Mouse (Mus musculus) retina, postnatal 1 day (tissue): ENCODE measurements around the gene Tomm5.
A peak's percentile ranks its signal among the peaks of the same experiment; 100 is the strongest.
"Not testable (repeated sequence)": the region's sequence is repeated elsewhere in the genome, so short reads cannot be mapped to it uniquely, and the experiment has no call there.

Source experiments
- DNase-seq: peaks from one replicate; pipeline ENCODE4 v3.0.0-alpha.2; 2012

The Tomm5 gene

DNA sequence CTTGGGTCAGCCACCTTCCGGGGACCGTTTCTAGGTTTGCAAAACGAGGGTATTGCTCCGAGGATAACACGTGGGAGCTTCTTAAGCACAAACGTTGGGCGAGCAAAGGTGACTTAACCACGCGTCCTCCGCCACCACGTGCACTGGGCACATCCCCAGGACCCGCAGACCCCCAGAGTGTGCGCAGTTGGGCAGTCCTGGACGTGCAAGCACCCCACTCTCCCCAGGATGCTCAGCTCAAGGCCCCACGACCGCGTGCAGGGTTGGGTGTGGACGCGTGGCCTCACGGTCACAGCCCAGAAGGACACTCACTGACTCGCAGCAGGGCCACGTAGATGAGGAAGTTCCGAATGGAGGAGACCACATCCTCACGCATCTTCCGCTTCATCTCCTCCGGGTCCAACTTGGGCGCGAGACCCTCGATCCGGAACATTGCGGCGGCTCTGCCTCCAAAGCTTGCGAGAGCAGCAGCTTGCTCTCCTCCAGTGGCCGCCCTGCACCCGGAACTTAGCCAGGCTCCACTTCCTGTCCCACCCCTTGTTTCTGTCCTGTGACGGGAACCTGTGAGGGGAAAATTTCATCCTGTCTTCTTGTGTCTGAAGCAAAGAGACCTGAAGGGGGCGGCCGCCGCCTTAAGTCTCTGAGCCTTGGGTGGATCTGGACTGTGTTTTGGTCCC lies at the start of gene Tomm5:
Gene Tomm5 (minus strand): TSS at position 514 of the 677 bp plus-strand sequence.
- peak; percentile 96 for DNase-seq

DNA sequence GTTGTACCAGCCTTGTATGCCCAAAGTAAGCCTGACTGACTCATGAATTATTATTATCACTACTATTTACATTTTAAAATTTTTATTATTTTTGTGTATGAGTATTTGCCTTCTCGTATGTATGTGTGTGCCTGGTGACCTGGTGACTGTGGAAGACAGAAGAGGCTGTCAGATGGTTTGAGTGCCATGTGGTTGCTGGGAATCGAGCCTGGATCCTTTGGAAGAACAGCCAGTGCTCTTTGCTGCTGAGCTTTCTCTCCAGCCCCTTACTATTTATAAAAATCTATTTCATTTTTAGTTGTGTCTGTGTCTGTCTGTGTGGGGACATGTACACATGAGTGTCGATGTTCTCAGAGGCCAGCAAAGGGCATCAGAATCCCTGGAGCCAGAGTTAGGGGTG lies 48.5 kb upstream of the Tomm5 start:
- no peak for DNase-seq

DNA sequence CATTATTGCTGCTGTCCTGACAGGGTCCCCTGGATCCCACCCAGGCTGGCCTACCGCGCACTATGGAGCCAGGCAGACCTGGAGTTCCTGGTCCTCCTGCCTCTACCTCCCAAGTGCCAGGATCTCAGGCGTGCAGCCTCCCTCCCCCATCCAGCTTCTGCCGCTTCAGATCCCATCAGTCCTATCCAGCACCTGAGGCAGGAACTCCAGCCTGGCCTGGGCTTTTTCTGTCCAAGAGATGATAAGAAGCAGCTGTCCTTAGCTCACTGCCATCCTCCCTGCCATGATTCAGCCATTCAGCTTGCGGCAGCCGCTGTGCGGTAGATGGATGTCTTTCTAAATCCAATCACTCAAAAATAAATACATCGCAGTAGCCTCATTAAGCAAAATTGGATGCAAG lies 35.1 kb upstream of the Tomm5 start:
- peak; percentile 57 for DNase-seq

DNA sequence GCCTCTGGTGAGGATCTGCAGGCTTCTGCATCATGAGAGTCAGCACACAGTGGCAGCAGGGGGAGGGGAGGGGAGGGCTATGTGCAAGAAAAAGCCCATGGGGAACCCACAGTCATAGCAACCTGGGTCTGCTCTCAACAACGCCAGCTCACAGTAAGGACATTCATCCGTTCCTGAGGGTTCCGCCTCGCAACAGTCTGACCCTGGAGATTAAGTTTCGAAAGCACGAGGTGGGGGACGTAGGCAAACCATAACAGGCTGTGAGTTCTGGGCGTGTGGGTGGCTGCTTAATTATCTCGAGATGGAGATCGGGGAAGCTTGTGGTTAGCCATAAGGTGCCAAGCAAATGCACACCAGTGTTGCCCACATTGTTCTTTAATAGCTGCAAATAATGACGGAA lies 34.5 kb upstream of the Tomm5 start:
- DNase-seq: peak; percentile 73

DNA sequence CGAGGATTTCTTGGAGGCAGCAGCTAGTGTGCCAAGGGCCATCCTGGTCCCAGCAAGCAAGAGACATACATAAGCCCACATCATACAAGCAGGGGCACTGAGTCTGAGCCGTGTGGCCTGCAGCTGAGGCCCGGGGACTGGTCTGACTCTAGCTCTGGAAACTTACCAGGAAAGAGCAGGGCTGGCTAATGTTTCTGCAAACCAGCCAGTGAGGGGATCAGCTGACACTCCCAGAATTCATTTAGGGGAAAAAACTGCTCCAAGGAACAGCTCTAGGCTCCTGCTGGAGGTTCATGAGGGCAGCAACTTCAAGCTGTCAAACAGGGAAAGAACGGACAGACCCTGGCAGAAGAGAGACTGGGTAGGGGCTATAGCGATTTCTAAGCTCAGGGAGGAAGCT lies 33.9 kb upstream of the Tomm5 start:
- no peak for DNase-seq

DNA sequence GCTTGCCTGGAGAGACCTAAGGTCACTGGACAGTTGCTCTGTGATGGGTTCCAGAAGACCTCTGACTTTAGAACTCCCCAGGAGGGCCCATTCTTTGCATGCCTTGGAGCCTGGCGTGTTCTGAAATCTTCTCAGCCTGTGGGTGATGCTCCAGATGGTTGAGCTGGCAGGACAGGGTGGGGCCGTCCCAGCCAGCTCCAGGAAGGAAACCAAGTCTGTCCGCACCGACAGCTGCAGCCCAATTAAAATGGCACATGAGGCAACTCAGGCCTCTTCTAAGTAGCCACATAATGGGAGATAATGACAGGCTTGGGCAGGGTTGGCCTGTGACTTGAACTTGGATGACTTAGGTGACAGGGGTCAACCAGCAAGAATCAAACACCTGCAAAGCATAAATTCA lies 29.7 kb upstream of the Tomm5 start:
- no peak for DNase-seq

DNA sequence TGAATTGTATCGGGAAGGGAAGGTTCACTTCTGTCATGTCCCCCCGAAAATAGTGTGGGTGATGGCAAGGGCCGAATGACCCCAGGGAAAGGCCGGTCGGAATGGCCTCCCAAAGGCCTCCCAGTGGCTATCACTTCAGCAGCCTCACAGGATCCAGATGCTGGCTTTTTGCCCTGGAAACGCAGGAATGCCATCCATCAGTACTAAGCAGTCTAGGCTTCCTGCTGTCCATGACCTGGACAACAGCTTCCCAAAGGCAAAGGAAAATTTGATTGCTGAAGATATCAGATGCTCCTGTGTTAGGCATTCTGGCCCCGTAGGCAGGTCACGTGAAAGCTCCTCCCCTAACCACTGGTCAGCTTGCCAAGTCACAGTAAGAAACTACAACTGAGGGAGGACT lies 26.6 kb upstream of the Tomm5 start:
- DNase-seq: no peak

DNA sequence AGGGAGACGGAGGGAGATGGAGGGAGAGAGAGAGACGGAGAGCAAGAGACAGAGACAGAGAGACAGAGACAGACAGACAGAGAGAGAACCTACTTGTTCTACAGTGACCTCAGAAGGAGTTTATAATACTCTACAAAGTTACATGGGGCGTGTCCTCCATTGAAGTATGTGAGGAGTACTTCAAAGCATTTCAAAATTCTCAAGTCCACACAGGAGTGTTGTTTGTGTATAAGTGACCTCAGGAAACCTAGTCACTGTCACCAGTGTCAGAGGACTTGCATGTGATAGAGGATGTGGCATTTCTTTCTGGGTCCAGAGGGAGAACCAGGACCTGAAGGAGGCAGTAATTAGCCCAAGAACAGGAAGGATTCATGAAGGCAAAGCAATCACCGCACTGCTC lies 23.1 kb upstream of the Tomm5 start:
- DNase-seq: no peak

DNA sequence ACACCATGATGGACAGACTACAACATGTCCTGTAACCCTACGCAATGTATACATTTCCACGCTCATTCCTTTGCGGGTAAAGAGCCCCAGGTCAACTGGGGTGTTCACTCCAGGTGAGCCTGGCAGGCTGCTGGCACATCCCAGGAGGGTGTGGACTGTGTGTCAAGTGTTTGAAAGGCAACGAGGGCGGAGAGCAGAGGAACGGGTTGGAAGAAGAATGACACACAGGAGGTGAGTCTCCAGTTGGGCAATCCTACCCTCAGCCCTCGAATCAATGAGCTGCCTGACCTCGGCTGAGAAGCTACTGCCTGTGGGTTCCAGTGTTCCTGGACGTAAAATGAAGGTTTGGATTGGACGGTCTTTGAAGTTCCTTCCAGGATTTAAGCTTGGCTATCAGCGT lies 13.4 kb upstream of the Tomm5 start:
- DNase-seq: no peak

DNA sequence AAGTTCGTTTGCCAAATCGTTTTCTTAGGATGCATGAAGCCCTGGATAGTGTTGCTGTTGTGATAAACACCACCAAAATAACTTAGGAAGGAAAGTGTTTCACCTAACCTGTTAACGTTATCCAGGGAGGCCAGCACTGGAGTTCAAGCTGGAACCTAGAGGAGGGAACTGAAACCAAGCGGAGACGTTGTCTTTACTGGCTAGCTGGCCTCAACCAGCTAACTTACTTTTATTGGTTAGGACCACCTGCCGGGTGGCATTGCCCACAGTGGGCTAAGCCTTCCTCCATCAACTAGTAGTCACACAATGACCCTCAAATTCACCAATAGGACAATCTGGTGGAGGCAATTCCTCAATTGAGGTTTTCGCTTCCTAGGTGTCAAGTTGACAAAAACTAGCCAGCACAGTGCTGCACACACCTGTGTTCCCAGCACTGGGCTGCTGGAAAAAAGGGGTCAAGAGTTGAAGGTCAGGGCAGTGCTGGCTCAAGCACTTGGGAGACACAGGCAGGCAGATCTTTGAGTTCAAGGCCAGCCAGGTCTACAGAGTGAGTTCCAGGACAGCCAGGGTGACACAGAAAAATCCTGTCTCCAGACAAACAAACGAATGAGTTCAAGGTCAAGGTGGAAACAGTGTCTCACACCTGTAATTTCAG lies 669 bp upstream of the Tomm5 start:
- DNase-seq: no peak

DNA sequence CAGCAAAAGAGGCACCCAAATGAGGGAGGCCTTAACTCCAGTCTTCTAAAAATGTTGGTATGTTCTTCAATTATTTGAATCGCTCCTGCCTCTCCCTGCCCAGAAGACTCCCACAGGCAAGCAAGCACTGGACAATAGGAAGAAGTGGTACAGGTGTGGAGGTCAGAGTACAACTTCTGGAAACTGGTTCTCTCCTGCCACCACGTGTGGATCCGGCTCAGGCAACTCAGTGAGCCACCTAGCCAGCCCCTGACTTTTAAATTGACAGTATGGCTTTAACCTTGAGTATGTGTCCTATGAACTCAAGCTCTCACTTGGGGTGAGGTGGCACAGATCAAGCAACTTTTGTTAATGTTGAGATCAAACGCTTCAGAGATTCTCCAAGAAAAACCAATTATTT lies 848 bp downstream of the Tomm5 start:
- DNase-seq: no peak

DNA sequence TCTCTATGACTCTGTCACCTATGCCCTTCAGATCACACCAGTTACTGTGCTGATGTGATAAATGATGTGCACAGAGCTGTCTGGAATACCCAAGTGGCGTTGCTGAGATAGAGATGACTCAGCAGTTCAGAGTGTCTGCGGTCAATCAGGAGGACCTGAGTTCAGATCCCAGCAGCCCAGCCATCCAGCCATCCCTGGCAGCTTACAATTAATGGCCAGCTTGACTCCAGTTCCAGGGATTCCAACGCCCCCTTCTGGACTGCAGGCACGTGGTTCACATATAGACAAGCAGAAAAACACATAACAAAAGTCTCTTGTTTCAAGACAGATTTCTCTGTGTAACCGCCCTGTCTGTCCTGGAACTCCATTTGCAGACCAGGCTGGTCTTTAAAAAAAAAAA lies 1.5 kb downstream of the Tomm5 start:
- no peak for DNase-seq

DNA sequence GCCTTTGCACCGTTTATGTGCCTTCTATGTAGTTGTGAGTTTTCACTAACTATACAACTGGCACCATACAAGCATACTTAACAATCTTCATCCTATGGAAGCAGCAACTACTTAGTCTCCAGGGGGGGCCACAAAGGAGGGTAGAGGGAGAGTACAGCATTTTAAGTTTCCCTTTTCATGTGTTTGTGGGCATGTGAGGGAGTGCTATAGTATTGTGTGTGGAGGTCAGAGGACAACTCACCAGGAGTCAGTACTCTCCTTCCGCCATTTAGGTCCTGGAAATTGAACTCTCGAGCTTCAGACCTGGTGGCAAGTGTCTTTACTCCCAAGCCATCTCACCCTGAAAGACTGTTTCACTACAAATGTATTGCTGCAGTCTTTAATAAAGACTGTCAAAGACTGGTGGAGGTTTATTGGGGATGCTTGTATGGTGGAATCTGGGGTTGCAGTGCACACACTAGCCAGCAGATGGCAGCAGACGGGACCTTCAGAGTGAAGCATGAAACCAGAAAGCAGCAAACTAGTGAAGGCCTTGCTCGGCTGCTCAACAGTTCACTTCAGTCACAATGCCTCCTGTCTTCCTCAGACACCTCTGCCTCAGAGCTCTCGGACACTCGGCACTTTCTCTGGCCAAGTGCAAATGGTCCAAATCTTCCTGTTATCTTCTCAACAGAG lies 10.6 kb downstream of the Tomm5 start:
- DNase-seq: peak; percentile 83

DNA sequence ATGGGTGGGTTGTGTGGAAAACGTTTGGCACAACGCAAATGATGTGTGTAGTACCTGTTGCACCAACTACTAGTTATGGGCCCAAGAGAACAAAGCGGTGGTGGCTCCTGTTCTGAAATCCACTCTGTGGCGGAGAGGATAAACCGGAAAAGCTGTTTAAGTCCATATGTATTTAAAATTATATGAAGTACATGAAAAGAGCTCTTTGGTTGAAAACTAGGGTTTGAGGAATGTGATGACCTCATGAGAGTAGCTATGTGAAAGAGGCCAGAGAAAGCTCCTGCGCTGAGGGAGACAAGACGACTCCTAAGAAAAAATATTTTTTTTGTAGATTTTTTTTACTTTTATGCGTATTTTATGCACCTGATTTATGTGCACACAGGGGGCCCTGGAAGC lies 23.0 kb downstream of the Tomm5 start:
- no peak for DNase-seq

DNA sequence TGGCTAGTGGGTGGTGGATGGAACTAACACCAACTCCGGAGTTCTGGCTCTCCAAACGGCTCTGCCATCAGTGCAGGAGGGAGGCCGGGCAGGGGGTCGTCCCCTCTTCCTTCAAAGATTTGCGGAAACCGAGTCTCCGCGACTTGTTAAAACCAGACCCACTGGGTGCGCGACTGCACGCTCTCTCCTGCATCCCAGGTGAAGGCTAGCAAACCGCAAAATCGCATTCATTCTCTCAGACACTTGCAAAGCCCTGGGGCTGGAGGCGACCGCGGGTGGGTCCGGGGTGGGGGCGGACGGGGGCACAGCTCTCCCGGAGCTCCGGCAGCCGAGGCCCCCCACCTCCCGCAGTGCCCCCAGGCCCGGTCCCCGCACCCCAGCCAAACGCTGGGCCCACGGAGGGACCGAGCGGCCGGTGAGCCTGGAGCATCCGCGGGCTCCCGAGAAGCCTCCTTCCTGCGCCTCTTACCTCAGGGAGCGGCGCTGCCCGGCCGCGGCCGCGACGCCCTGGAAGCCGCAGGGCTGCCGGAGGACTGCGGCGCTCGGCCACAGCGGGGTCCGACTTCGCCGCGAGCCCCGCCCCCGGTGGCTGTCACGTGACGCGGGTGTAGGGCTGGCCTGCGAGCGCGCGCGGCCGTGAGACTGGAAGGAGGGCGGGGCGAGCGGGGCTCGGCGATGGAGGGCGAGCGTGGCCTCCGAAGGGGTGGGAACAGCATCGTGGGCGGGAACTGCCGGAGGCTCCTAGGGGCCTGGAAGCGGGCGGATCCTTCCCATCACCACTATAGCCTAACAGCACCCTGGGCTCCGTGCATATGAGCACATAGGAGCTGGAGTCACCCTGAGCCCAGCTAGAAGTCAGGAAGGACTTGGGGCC lies 23.7 kb downstream of the Tomm5 start, which contains the start of gene Fbxo10:
Gene Fbxo10 (minus strand): TSS at position 584 of the 874 bp plus-strand sequence.
- DNase-seq: peak; percentile 97

DNA sequence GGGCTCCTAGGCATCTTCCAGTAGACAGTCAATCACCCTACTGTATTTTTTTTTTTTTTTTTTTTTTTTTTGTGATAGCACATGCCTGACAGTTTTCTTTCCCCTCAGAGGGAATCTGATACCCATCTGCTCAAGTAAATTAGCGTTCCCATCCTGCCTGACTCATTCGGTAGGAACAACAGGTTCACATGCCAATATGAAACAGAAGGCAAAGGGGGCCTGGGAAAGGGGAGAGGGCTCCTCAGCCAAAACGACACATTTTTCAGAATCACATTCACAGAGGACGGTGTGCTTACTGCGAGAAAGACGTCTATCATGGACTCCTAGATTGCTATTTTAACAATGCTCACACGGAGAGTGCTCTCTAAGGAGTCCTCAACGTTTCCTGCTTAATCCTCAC lies 24.4 kb downstream of the Tomm5 start:
- DNase-seq: peak; percentile 40

DNA sequence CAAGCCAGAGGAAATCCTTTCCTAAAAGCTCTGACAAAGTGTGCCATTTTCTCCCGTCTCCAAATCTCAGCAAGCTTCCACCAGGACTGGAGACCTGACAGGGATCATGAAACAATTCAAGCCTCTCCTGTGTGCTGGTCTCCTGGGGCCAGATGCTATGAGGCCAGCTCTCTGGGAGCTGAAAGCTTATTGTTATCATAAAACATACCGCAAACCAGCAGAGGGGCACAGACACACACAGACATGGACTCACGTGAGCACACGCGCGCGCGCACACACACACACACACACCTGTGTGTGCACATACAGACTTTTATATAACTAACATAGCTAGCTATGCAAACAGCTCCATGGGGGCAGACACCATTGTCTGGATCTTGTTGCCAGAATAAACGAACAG lies 25.0 kb downstream of the Tomm5 start:
- peak; percentile 28 for DNase-seq

DNA sequence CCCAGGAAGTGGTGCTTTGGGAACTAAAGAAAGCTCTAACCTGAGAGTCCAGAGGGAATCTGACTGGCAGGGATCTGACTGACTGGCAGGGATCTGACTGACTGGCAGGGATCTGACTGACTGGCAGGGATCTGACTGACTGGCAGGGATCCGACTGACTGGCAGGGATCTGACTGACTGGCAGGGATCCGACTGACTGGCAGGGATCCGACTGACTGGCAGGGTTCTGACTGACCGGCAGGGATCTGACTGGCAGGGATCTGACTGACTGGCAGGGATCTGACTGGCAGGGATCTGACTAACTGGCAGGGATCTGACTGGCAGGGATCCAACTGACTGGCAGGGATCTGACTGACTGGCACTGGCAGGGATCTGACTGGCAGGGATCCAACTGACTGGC lies 26.9 kb downstream of the Tomm5 start:
- DNase-seq: not testable (repeated sequence)

DNA sequence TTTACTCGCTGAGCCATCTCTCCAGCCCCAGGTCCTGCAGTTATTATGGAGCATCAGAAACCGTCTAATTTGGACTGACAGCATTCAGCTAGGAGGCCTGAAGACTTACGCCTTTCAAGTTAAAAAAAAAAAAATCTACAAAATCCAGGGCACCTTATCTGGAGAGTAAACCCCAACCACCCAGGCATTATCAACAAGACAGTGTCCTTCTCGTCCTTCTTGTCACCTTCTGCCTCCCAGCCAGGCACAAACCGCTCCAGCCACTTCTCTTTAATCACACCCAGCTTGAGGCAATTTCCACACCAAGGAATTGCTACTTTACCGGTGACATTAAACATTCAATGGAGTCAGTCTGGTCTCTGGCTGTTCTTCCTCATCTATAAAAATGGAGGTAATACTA lies 34.4 kb downstream of the Tomm5 start:
- DNase-seq: no peak

DNA sequence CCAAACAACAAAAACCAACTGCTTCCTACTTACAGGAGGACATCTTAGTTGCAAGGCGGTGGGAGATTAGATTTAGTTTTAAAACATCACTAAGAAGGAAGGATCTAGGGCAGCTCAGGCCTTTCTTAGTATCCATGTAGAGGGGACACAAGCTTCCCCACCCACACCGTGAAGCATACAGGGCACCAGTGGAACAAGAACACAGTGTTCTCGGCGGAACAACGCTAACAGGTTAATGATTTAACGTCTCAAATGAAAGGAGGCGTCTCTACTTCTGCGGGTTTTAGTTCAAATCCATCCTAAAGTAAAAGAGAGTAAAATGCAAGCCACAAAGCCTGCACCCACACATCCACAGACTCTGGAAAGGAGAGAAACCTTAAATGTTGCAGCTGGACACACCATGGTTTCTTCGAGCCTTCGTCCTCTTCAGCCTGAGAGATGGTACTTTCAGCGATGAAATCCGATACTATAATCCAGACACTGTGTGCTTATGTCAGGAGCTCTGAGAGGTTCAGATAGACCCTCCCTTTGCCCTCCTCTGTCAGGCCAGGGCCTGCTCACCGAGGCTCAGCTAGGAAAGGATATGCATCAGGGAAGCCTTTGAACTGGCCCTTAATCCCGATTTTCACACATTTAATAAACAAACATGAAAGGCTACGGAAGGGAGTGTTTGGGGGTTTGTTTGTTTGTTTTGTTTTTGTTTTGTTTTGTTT lies 35.5 kb downstream of the Tomm5 start:
- no peak for DNase-seq

DNA sequence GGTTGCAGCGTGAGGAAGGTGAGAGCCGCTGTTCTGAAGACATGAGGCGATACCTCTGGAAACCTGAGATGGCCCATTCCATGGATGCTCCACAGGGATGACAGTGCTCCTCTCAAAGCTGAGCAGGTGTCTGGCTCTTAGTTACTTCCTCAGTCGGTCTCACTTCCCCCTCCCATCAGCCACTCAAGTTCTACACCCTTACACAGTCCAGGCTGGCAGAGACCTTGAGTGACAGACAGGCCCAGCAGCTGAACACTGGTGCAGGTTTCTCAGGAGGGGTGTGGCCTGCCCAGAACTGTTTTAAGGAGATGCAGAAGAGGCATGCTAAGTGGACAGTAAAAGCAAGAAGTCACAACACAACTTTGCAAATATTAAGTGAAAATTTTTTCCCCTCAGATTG lies 40.2 kb downstream of the Tomm5 start:
- DNase-seq: no peak

DNA sequence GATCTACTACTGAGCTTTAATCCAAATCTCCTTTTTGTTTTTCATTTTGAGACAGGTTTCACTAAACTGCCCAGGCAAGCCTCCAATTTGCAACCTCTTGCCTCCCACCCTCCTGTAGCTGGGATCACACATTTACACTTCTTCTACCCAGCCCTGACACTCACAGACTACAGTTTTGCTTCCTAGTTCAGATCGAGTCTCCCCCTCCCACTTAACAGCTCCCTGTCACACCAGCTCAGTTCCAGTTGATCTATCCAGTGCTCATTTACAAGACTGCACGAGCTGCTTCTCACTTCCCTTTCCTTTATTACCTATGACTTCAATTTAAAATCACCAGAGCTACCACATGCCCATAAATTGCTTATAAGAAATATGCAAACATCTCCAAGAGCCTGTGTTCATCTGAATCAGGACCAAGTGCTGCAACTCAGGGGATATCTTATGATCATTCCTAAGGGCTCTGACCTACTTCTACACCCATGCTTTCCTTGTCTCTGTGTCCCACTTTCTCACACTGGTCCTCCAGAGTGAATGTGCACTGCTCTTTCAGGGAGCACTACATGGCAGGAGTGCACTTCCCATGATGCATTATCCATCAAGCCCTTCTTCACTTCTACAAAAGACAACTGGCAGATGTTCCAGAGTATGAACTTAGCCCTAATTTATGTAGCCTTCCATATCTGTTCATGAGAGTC lies 41.7 kb downstream of the Tomm5 start:
- peak; percentile 85 for DNase-seq
